Mouse (Mus musculus): ENCODE data around the gene Prkn. TPM values are rescaled to one million over a fixed set of nuclear protein-coding genes. Genes with fewer than 3 reads are reported as not detected.

Prkn gene
- polyA plus RNA-seq (2017; shearing (Covaris generic)): 1 to 10 TPM in 1 of 2 experiments, under 1 TPM in 1; 0.53 to 2.2 TPM

DNA sequence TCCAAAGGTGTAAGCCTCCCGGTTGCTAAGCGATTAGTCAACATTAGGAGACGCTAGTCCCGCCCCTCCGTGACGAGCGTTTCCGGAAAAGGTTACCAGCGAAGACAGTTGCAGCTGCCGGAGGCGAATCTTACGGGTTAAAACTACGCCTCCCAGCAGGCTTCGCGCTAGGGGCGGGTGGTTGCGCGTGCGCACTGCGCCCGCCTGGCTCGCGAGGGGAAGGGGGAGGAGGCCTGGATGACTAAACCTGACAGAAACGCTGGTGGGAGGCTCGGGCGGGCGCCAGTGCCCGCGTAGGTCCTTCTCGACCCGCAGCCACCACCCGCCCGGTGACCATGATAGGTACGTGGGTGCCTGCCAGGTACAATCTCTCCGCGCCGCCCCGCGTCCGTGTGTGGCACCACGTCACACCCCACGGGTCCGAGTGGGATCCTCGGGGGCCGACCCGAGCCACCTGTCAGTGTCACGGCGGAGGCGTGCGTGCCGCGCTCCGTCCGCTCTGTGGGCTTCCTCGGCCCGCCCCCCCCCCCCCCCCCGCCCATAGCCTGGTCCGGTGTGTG is at the start of gene Prkn, which contains the start of gene Pacrg:
Prkn (plus strand) TSS at position 237 of the 560 bp plus-strand sequence.
Pacrg (minus strand) TSS at position 164 of the 560 bp plus-strand sequence.

Other genes starting within 250 kb of the Prkn start
- under 1 TPM in 1 of 2 experiments, not detected in 1; 0.44 TPM for gene Pacrg, start 73 bp upstream of the Prkn start, polyA plus RNA-seq (2017; shearing (Covaris generic))

Data from inflammation-experienced regulatory T-cells (primary cell).